Mouse (Mus musculus): ENCODE measurements around the gene Spats2l.

DNA sequence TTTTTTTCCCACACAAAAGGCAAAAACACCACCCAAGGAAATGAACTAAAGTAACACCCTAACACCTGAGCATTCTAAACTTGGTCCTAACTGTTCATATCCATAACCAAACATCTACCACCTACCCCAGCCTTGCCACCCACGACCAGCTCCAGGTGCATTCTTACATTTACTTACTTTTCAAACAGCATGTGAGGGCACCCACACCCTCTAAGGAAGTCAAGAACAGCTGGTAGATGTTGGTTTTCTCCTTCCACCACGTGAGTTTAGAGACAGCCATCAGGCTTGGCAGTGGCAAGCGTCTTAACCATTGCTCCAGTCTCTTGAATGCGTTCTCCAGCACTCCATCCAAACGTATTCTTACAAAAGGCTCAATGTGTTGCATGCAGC is 180.4 kb downstream of the Spats2l start:
- no peak for TF ChIP-seq POLR2A (IDR thresholded peaks at IDR 0.05; ENCODE audit: insufficient read depth, low read depth, low read length)
- TF ChIP-seq CTCF (IDR thresholded peaks at IDR 0.05) = no peak
- TF ChIP-seq EP300 (IDR thresholded peaks at IDR 0.05; ENCODE audit: insufficient read depth, low read depth, low read length) = no peak
